Mouse (Mus musculus): ENCODE measurements at regions not wholly inside any gene's neighbourhood (a gene's known extent, or its start where the extent isn't known, plus 50 kb on each side); places are given as distances from the start of the nearest gene placed in this dataset.

GRCm38 (mm10) chr1:73822616-73823015 lies 301.6 kb downstream of the Tns1 start:
- TF ChIP-seq TCF12 (IDR thresholded peaks at IDR 0.05; ENCODE audit: low read depth, low read length) (no peak), POLR2A (IDR thresholded peaks at IDR 0.05; ENCODE audit: control insufficient read depth in 1 of 2, insufficient read depth in 1 of 2, low read depth in 1 of 2, low read length in 2 of 2, poor library complexity in 1 of 2) (no peak), ETS1 (IDR thresholded peaks at IDR 0.05; ENCODE audit: low read depth, low read length) (no peak), CTCF (IDR thresholded peaks at IDR 0.05 in 2 of 3, conservative IDR thresholded peaks at IDR 0.05 in 1 of 3; ENCODE audit: control insufficient read depth in 1 of 3, insufficient read depth in 1 of 3, low read depth in 2 of 3, low read length in 3 of 3, poor library complexity in 1 of 3, severe bottlenecking in 1 of 3) (no peak), MAX (IDR thresholded peaks at IDR 0.05; ENCODE audit: low read length) (no peak), MAFK (IDR thresholded peaks at IDR 0.05; ENCODE audit: borderline replicate concordance, low read depth, low read length) (no peak), CHD2 (IDR thresholded peaks at IDR 0.05; ENCODE audit: low read length) (no peak), SMC3 (IDR thresholded peaks at IDR 0.05; ENCODE audit: low read depth, low read length) (no peak), EP300 (IDR thresholded peaks at IDR 0.05; ENCODE audit: low read depth in 1 of 2, low read length in 2 of 2) (no peak)
